Mouse (Mus musculus): ENCODE results near the gene Svop. TPM values are rescaled to one million over a fixed set of nuclear protein-coding genes. Genes with fewer than 3 reads are reported as not detected.

Svop gene
- polyA plus RNA-seq, 1 experiment from 2014 or later, result not detected

DNA sequence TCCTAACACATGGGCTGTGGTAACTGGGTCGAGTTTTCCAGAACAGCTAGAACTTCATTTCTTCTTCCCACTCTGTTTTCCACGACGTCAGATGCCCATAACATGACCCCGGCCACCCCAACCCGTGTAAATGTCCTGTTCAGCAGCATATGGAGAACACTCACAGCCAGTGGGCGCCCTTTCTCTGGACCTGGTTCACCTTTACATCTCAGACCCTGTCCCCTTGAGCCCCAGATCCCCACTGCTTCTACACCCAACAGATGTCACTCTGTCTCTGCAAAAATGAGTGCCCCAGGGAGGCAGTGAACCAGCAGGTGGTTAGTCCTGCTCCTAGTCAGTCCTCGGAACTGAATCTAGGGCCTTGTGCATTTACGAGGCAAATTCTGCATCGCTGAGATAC, 23.4 kb downstream of the Svop start:
- Histone ChIP-seq H3K4me3 (ENCODE audit: low read depth, low read length) (no peak overlapping the region), H3K27ac (ENCODE audit: low read depth) (no peak overlapping the region), H3K9me3 (ENCODE audit: low read length) (no peaks in the 10 kb centered on the region), H3K4me2 (ENCODE audit: low read depth, low read length) (no peak overlapping the region), H3K27me3 (ENCODE audit: insufficient read depth, low read length) (no peaks in the 10 kb centered on the region), H3K4me1 (ENCODE audit: insufficient read depth) (no peaks in the 10 kb centered on the region), H3K9ac (replicated peaks) (no peak overlapping the region), H3K36me3 (replicated peaks; ENCODE audit: insufficient read depth, low read length) (no peaks in the 10 kb centered on the region)
- DNase-seq, result no peak
- ATAC-seq, result no peak
- TF ChIP-seq EP300 (IDR thresholded peaks at IDR 0.05; ENCODE audit: low read depth), result no peak
- no peak for TF ChIP-seq CTCF (IDR thresholded peaks at IDR 0.05; ENCODE audit: low read depth)
- 65% methylated on average over 9 of the region's 9 CpGs for WGBS (ENCODE audit: insufficient replicate concordance)

DNA sequence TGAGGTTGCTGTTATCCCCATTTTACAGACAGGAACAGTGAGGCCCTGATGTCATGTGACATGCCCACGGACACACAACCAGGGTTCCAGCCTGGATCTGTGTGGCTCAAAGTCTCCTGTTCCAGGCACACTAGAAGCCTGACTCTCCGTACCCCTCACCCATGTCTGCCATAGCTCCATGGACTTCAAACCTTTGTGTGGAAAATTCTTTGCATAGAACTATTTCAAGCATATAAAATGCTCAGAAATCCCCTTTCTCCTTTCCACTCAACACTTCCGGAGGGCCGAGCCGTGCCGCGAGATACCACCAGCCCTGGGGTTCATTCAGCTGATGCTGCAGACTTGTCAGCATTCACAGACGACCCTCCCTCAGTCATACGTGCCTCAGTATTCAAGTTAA, 23.8 kb downstream of the Svop start:
- ATAC-seq, result no peak
- H3K36me3 ChIP-seq (replicated peaks; ENCODE audit: insufficient read depth, low read length), result no peaks in the 10 kb centered on the region
- WGBS (ENCODE audit: insufficient replicate concordance), result 76% methylated on average over 9 of the region's 9 CpGs

DNA sequence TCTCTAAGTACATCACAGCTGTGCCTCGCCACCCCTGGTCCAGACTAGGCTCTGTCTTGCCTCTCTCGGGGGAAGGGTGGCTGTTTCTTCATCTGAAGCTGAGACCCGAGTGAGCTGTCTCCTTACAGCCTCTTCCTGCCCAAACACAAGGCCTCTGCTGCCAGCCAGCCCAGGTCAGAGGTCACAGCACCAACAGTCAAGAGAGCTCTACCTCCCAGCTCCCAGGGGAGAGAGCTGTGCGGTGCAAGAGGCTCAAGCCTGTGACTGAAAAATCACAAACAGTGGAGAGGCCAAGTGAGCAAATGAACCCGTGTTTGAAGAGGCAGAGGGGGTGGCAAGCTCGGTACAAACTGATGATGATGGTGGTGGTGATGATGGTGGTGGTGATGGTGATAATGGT, 24.8 kb downstream of the Svop start:
- TF ChIP-seq CTCF (IDR thresholded peaks at IDR 0.05; ENCODE audit: low read depth) (no peak), EP300 (IDR thresholded peaks at IDR 0.05; ENCODE audit: low read depth) (no peak)
- no peak overlapping the region for H3K27ac ChIP-seq (ENCODE audit: low read depth)
- DNase-seq (no peak), ATAC-seq (no peak)
- no peak overlapping the region for H3K4me3 ChIP-seq (ENCODE audit: low read depth, low read length)
- no peak overlapping the region for H3K4me2 ChIP-seq (ENCODE audit: low read depth, low read length)
- no peaks in the 10 kb centered on the region for H3K9me3 ChIP-seq (ENCODE audit: low read length)
- WGBS (ENCODE audit: insufficient replicate concordance), result 39% methylated on average over 6 of the region's 6 CpGs
- no peak overlapping the region for H3K9ac ChIP-seq (replicated peaks)
- H3K36me3 ChIP-seq (replicated peaks; ENCODE audit: insufficient read depth, low read length), result no peaks in the 10 kb centered on the region
- no peaks in the 10 kb centered on the region for H3K27me3 ChIP-seq (ENCODE audit: insufficient read depth, low read length)
- H3K4me1 ChIP-seq (ENCODE audit: insufficient read depth), result no peaks in the 10 kb centered on the region

More for the DNA sequence above, 23.8 kb downstream of the Svop start:
- no peak overlapping the region for H3K27ac ChIP-seq (ENCODE audit: low read depth)
- no peak overlapping the region for H3K4me3 ChIP-seq (ENCODE audit: low read depth, low read length)
- H3K9me3 ChIP-seq (ENCODE audit: low read length), result no peaks in the 10 kb centered on the region
- DNase-seq, result no peak
- H3K9ac ChIP-seq (replicated peaks), result no peak overlapping the region
- H3K4me1 ChIP-seq (ENCODE audit: insufficient read depth), result no peaks in the 10 kb centered on the region
- H3K27me3 ChIP-seq (ENCODE audit: insufficient read depth, low read length), result no peaks in the 10 kb centered on the region
- no peak overlapping the region for H3K4me2 ChIP-seq (ENCODE audit: low read depth, low read length)
- TF ChIP-seq EP300 (IDR thresholded peaks at IDR 0.05; ENCODE audit: low read depth) (no peak), CTCF (IDR thresholded peaks at IDR 0.05; ENCODE audit: low read depth) (no peak)

DNA sequence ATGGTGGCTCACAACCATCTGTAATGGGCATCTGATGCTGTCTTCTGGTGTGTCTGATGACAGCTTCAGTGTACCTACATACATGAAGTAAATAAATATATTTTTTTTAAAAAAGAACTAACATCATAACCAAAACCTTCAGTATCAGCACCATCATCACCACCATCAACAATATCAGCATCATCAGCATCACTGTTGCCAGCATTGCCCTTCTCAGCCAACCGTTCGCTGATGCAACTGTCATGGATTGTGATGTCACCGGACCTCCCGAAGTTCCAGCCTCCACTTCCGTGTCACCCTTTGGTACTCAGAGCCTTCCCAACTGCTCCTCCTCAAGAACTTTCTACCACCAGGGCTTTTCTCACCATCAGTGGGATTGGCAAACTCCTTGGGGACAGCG, 26.2 kb downstream of the Svop start, which contains the start of gene Usp30:
Gene Usp30, plus strand, starts transcription at position 301 of the 400 bp plus-strand sequence.
- 86% methylated on average over 6 of the region's 6 CpGs for WGBS (ENCODE audit: insufficient replicate concordance)
- TF ChIP-seq EP300 (IDR thresholded peaks at IDR 0.05; ENCODE audit: low read depth), result no peak
- no peak for TF ChIP-seq CTCF (IDR thresholded peaks at IDR 0.05; ENCODE audit: low read depth)
- H3K4me2 ChIP-seq (ENCODE audit: low read depth, low read length), result no peak within 1 kb of the TSS

DNA sequence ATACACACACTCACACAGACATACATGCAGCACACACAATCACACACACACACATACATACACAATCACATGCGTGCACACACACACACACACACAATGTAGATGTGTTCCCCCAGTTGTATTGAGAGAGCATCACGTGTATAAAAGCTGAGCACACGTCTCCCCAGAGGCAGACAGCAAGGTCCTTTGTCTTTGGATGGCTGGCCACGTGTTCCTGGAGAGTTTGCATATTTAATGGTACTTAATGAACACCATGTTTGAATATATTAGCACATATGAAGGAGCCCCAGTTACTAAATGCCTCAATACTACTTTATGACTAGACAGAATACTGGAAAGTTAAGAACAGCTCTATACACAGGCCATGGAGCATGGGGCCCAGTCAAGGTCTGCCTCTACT, 27.4 kb downstream of the Svop start:
- TF ChIP-seq CTCF (IDR thresholded peaks at IDR 0.05; ENCODE audit: low read depth) (no peak), EP300 (IDR thresholded peaks at IDR 0.05; ENCODE audit: low read depth) (no peak)

More for the DNA sequence above, 26.2 kb downstream of the Svop start, which contains the start of gene Usp30:
- H3K9ac ChIP-seq (replicated peaks), result no peak within 1 kb of the TSS
- H3K27ac ChIP-seq (ENCODE audit: low read depth), result no peak within 1 kb of the TSS
- no peak within 1 kb of the TSS for H3K4me3 ChIP-seq (ENCODE audit: low read depth, low read length)
- H3K36me3 ChIP-seq (replicated peaks; ENCODE audit: insufficient read depth, low read length), result no peaks in the 10 kb centered on the region
- H3K9me3 ChIP-seq (ENCODE audit: low read length), result no peaks in the 10 kb centered on the region
- ATAC-seq (no peak), DNase-seq (no peak)
- H3K27me3 ChIP-seq (ENCODE audit: insufficient read depth, low read length), result no peaks in the 10 kb centered on the region
- H3K4me1 ChIP-seq (ENCODE audit: insufficient read depth), result no peaks in the 10 kb centered on the region

DNA sequence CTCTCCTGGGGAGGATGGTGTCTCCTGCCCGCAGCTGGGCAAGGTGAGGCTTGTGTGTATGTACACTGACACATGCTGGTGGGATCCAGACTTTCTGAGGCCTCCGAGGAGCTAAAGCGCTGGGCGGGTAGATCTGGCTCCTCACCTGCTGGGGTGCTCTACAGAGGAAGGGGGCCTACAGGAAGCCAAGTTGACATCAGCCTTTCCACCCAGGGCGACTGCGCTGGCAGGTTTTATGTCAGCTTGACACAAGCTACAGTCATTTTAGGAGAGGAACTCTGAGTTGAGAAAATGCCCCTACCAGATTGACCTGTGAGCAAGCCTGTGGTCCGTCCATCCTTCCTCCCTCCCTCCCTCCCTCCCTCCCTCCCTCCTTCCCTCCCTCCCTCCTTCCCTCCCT, 29.7 kb downstream of the Svop start:
- no peak overlapping the region for H3K27ac ChIP-seq (ENCODE audit: low read depth)
- 23% methylated on average over 7 of the region's 7 CpGs for WGBS (ENCODE audit: insufficient replicate concordance)
- no peak overlapping the region for H3K4me2 ChIP-seq (ENCODE audit: low read depth, low read length)
- ATAC-seq, result no peak
- no peaks in the 10 kb centered on the region for H3K27me3 ChIP-seq (ENCODE audit: insufficient read depth, low read length)
- no peaks in the 10 kb centered on the region for H3K36me3 ChIP-seq (replicated peaks; ENCODE audit: insufficient read depth, low read length)
- H3K4me1 ChIP-seq (ENCODE audit: insufficient read depth), result no peaks in the 10 kb centered on the region
- no peak for TF ChIP-seq CTCF (IDR thresholded peaks at IDR 0.05; ENCODE audit: low read depth)
- no peak for TF ChIP-seq EP300 (IDR thresholded peaks at IDR 0.05; ENCODE audit: low read depth)
- H3K4me3 ChIP-seq (ENCODE audit: low read depth, low read length), result no peak overlapping the region
- H3K9me3 ChIP-seq (ENCODE audit: low read length), result no peaks in the 10 kb centered on the region
- DNase-seq, result no peak
- no peak overlapping the region for H3K9ac ChIP-seq (replicated peaks)

More for the DNA sequence above, 27.4 kb downstream of the Svop start:
- H3K27ac ChIP-seq (ENCODE audit: low read depth), result no peak overlapping the region
- H3K9me3 ChIP-seq (ENCODE audit: low read length), result no peaks in the 10 kb centered on the region
- 70% methylated on average over 4 of the region's 4 CpGs for WGBS (ENCODE audit: insufficient replicate concordance)
- H3K4me3 ChIP-seq (ENCODE audit: low read depth, low read length), result no peak overlapping the region
- H3K9ac ChIP-seq (replicated peaks), result no peak overlapping the region
- ATAC-seq (no peak), DNase-seq (no peak)
- no peaks in the 10 kb centered on the region for H3K27me3 ChIP-seq (ENCODE audit: insufficient read depth, low read length)
- H3K4me2 ChIP-seq (ENCODE audit: low read depth, low read length), result no peak overlapping the region
- H3K4me1 ChIP-seq (ENCODE audit: insufficient read depth), result no peaks in the 10 kb centered on the region
- no peaks in the 10 kb centered on the region for H3K36me3 ChIP-seq (replicated peaks; ENCODE audit: insufficient read depth, low read length)
